Mouse (Mus musculus) embryo, embryonic 10.5 days (tissue): Measurements from ENCODE around the gene Gm20792.
"Not testable (repeated sequence)": the region's sequence is repeated elsewhere in the genome, so short reads cannot be mapped to it uniquely, and the experiment has no call there.

Experiments
- DNase-seq: peaks from one replicate; pipeline ENCODE4 v3.0.0-alpha.2; 2015; ENCODE audit warnings: low spot score

The Gm20792 gene

GRCm38 (mm10) chrY:48311555-48311954 lies at the start of gene Gm20792:
Gene Gm20792 (plus strand): TSS chrY:48311855.
- DNase-seq: not testable (repeated sequence)
